Mouse (Mus musculus) heart, postnatal 0 days (tissue): ENCODE data around the gene Dtd1.

ENCODE experiments used
- CTCF ChIP-seq: IDR thresholded peaks from 2 replicates; pipeline ENCODE4 v1.5.1; 2016; ENCODE audit warnings: antibody characterized with exemption, control low read depth, low read depth
- EP300 ChIP-seq: IDR thresholded peaks from 2 replicates; pipeline ENCODE4 v1.6.1; 2016; ENCODE audit warnings: antibody characterized with exemption, low read depth

- TF ChIP-seq CTCF (no peak), EP300 (no peak)
Observed at GRCm38 (mm10) chr2:144621491-144621890, 21.8 kb downstream of the Dtd1 start.
